Mouse (Mus musculus) colon, adult 2 months (tissue): Measurements from ENCODE around the gene Olfr410. TPM values are rescaled to one million over a fixed set of nuclear protein-coding genes. Genes with fewer than 3 reads are reported as not detected.

Source experiments
- polyA plus RNA-seq: library from polyadenylated mRNA; depleted of rRNA; stranded (reverse); fragments of >200 nt; gene quantifications from 2 replicates; pipeline ENCODE4 v1.2.3, GENCODE M21; 2012; rRNA removed

Gene Olfr410
- not detected in 2 replicates for polyA plus RNA-seq

DNA sequence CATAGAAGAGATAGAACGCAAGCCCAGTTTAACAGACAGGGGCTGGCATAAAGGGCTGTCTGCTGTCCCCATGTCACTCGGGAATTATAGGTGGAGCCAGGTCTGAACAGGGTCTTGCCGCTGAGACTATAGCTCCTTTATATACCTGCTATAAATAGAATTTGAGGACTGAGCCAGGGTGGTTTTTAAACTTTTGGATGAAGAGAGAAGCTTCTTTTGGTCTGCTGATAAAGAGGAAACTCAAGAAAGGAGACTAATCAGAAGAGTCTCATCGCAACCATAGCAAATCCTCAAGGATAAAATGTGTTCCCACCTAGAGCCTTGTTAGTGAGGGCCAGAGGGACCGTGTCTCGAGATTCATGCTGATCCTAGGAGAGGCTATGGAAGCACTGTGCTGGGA lies at the start of gene Olfr410:
TSS of gene Olfr410 (minus strand) at position 101 of the 400 bp plus-strand sequence.

DNA sequence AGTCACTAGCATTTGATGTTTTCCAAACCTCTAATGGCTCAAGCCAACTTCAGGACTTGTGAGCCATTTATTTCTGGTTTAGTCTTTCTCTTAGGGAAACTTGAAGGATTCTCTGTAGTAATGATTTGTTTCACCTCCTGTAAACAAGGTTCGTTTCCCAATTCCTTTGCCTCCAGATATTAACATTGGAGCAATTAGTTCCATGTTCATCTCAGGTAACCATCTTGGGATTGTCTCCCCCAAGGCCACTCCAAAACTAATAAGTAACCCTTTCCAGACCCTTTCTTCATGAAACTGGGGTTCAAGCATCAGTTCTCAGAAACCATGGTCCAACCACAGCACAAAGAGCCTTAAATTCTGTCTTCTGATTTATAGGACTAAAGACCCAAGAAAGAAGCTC lies 23.9 kb upstream of the Olfr410 start, which contains the start of gene Olfr412:
TSS of gene Olfr412 (plus strand) at position 301 of the 400 bp plus-strand sequence.

DNA sequence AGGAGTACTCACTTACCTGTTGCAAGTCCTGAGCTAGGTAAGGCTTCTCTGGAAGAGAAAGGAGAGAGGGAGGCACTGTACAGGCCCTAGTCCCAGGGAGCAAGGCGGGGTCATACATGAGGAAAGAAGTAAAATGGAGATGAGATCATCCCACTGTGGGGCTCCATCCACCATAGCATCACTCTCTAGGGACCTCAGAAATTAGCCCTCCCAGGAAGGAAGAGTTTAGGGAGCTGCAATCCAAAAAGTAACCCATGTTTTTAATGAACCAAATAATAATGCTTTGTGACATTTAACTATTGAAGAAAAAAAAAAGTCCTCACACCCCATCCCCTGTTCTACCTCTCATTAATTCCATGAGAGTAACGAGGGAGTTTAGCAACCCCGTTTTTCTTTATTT lies 14.7 kb upstream of the Olfr410 start, which contains the start of gene Olfr411:
TSS of gene Olfr411 (minus strand) at position 101 of the 400 bp plus-strand sequence.

DNA sequence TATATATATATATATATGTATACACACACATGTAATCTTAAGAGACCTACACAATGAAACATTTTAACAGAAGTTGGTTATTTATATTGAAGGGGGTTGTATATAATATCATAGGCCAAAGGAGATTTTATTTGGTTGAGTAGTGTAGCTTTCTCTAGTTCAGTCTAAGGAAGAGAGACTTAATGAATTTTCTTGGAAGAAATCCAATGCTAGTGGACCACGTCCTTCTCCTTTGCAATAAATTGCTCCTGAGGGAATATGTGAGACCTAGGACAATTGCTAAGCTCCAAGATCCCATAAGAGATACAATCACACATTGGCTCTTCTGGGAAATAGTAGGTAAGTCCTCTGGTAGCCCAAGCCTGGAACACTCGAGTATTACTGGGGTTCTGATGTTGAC lies 54.4 kb downstream of the Olfr410 start, which contains the start of gene Olfr59:
TSS of gene Olfr59 (plus strand) at position 301 of the 400 bp plus-strand sequence.

Other genes with a start within 250 kb of the Olfr410 start
- not detected in 2 replicates for gene Olfr401, start 224.3 kb downstream of the Olfr410 start, polyA plus RNA-seq
- not detected in 2 replicates for gene Olfr402, start 184.5 kb downstream of the Olfr410 start, polyA plus RNA-seq
- not detected in 2 replicates for gene Olfr403, start 151.8 kb downstream of the Olfr410 start, polyA plus RNA-seq
- not detected in 2 replicates for gene Olfr43, start 126.7 kb downstream of the Olfr410 start, polyA plus RNA-seq
- not detected in 2 replicates for gene Olfr406, start 78.2 kb downstream of the Olfr410 start, polyA plus RNA-seq
- not detected in 2 replicates for gene Olfr59, start 54.3 kb downstream of the Olfr410 start, polyA plus RNA-seq
- 0.10 TPM in 2 replicates for gene Olfr411, start 14.6 kb upstream of the Olfr410 start, polyA plus RNA-seq
- gene Olfr412, start 24.0 kb upstream of the Olfr410 start, polyA plus RNA-seq: not detected in 2 replicates